Mouse (Mus musculus) ES-E14 (cell line): ENCODE data around the gene Gm21976.

Experiments
- CHD2 ChIP-seq: IDR thresholded peaks from 2 replicates; pipeline ENCODE4 v1.6.1; 2014; ENCODE audit warnings: mild to moderate bottlenecking, low read depth, low read length, inconsistent platforms
- HCFC1 ChIP-seq: IDR thresholded peaks from 2 replicates; pipeline ENCODE4 v1.6.1; 2012; ENCODE audit warnings: low read length, inconsistent platforms, borderline replicate concordance; ENCODE audit not compliant: insufficient read depth
- MAFK ChIP-seq: IDR thresholded peaks from 2 replicates; pipeline ENCODE4 v1.6.1; 2014; ENCODE audit warnings: mild to moderate bottlenecking, low read depth, low read length, inconsistent platforms; ENCODE audit not compliant: insufficient read depth
- ZC3H11A ChIP-seq: IDR thresholded peaks from 2 replicates; pipeline ENCODE4 v1.6.1; 2012; ENCODE audit warnings: low read depth, mild to moderate bottlenecking, inconsistent platforms, low read length, borderline replicate concordance
- ZNF384 ChIP-seq: IDR thresholded peaks from 2 replicates; pipeline ENCODE4 v1.6.1; 2012; ENCODE audit warnings: low read depth, low read length, inconsistent platforms

GRCm38 (mm10) chr13:98291712-98292111, 12.0 kb downstream of the Gm21976 start:
- TF ChIP-seq CHD2: no peak
- TF ChIP-seq ZC3H11A: no peak
- TF ChIP-seq HCFC1: no peak
- TF ChIP-seq MAFK: no peak
- no peak for TF ChIP-seq ZNF384
